In genomic region chr3:152100119-152100818, GRCm38 (mm10) we compare ENCODE assay signal across 9 mouse cellular contexts.
DNase-seq lines count a peak whose midpoint lies in the region; ATAC-seq lines count a peak whose summit lies in the region.
"Had no signal": no experiment of that assay in that cellular context is flagged by ENCODE, and none has a peak within 500 bp of the region (broad histone marks: within the 10 kb centered on the region; RNA-seq: fewer than 3 reads in every experiment).

No protein-coding gene starts in this region.

- H3K36me3 ChIP-seq in midbrain, embryonic 11.5 days (ENCODE audit: control insufficient read depth, insufficient read depth, low read length): no peaks in the 10 kb centered on the region

- no peaks in the 10 kb centered on the region for H3K27me3 ChIP-seq in midbrain, embryonic 11.5 days (ENCODE audit: control insufficient read depth, insufficient read depth, low read length)

- H3K9ac ChIP-seq in midbrain, embryonic 11.5 days (ENCODE audit: low read length): no peak overlapping the region

- H3K27ac ChIP-seq in midbrain, embryonic 11.5 days (ENCODE audit: low read depth, low read length): no peak overlapping the region

- H3K4me3 ChIP-seq in midbrain, embryonic 11.5 days (ENCODE audit: low read depth, low read length): no peak overlapping the region

- H3K4me2 ChIP-seq in midbrain, embryonic 11.5 days: peak overlapping the region; percentile 22; the same call in 1 of the 2 replicates

- H3K9me3 ChIP-seq in midbrain, embryonic 11.5 days (ENCODE audit: control insufficient read depth, low read length): no peaks in the 10 kb centered on the region

- peak; percentile 41 for DNase-seq in embryo, embryonic 10 days (ENCODE audit: low spot score)
- no peak for DNase-seq in embryo, embryonic 11 days
- peak; percentile 72 for DNase-seq in WW6 (ENCODE audit: low read depth, low spot score)
- DNase-seq in midbrain, embryonic 11.5 days (ENCODE audit: low spot score, missing footprints): peak; percentile 83
- no peak for DNase-seq in spleen, adult 18-20 months
- no peak for DNase-seq in thymus, adult 18-20 months
- no peak for DNase-seq in lung, postnatal 25 days (ENCODE audit: low spot score)
- DNase-seq: gastrocnemius, postnatal 25 days had no signal

- ATAC-seq in granulocyte monocyte progenitor cell, adult 5-6 weeks (replicated peaks; ENCODE audit: poor library complexity, severe bottlenecking): peak; percentile 25
- peak; percentile 44 for ATAC-seq in midbrain, embryonic 11.5 days (ENCODE audit: low FRiP score)

- no peaks in the 10 kb centered on the region for H3K4me1 ChIP-seq in midbrain, embryonic 11.5 days (ENCODE audit: control insufficient read depth, insufficient read depth, low read length)

- 47% methylated on average over 11 of the region's 11 CpGs for WGBS in midbrain, embryonic 11.5 days

Comparison
In these comparisons a context has a peak if more than half of its experiments do, and no peak if none do; other contexts are left out.
1. DNase-seq: peak in embryo, embryonic 10 days (single experiment), WW6 (single experiment) and midbrain, embryonic 11.5 days (single experiment); none in embryo, embryonic 11 days (single experiment), spleen, adult 18-20 months (0 of 2), thymus, adult 18-20 months (0 of 2) and lung, postnatal 25 days (single experiment).